Mouse (Mus musculus) liver, embryonic 14.5 days (tissue): ENCODE results near the gene Ecm2.

ENCODE experiments used
- CTCF ChIP-seq: IDR thresholded peaks from 2 replicates; pipeline ENCODE4 v1.5.1; 2016; ENCODE audit warnings: antibody characterized with exemption, low read depth, control low read depth
- EP300 ChIP-seq: IDR thresholded peaks from 2 replicates; pipeline ENCODE4 v1.6.1; 2016; ENCODE audit warnings: antibody characterized with exemption, low read depth

- TF ChIP-seq EP300: no peak
- TF ChIP-seq CTCF: no peak
Observed at GRCm38 (mm10) chr13:49556203-49556602, 51.6 kb downstream of the Ecm2 start.
